Mouse (Mus musculus): ENCODE data around the gene Pde2a.

DNA sequence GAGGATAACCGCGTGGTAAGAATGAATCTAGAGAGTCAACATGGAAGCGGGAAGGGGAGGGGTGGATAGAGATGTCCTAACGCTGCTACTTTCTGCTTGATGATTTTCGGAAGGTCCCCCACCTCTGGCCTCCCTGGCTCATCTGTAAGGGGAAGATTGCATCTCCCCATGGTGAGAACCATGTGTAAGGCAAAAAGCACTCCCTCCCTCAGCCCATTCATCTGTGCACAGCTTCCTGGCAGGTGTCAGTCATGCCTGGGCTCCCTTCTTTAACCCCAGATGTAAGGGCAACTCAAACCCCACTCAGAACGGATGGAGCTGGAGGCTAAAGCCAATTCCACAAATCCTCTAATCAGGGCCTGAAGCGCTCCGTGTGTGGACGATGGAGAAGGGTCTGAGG is 78.2 kb downstream of the Pde2a start:
- TF ChIP-seq POLR2A (IDR thresholded peaks at IDR 0.05; ENCODE audit: low read depth, low read length) (no peak), EP300 (IDR thresholded peaks at IDR 0.05; ENCODE audit: low read length) (no peak), RCOR1 (conservative IDR thresholded peaks at IDR 0.05; ENCODE audit: low read depth, low read length) (no peak), CTCF (conservative IDR thresholded peaks at IDR 0.05 in 1 of 2, IDR thresholded peaks at IDR 0.05 in 1 of 2; ENCODE audit: low read depth in 2 of 2, low read length in 2 of 2) (no peak), MAZ (IDR thresholded peaks at IDR 0.05; ENCODE audit: low read depth, low read length) (no peak), MAFK (IDR thresholded peaks at IDR 0.05; ENCODE audit: insufficient replicate concordance, low read length) (no peak), TCF12 (IDR thresholded peaks at IDR 0.05; ENCODE audit: low read depth, low read length) (no peak), CHD1 (IDR thresholded peaks at IDR 0.05; ENCODE audit: low read depth, low read length) (no peak), SMC3 (IDR thresholded peaks at IDR 0.05; ENCODE audit: low read depth, low read length) (no peak), ELF1 (IDR thresholded peaks at IDR 0.05; ENCODE audit: low read depth, low read length) (no peak), MYC (IDR thresholded peaks at IDR 0.05; ENCODE audit: low read depth, low read length) (no peak), JUN (IDR thresholded peaks at IDR 0.05; ENCODE audit: insufficient read depth, low read depth, low read length) (no peak)

All from CH12.LX (cell line).